Mouse (Mus musculus) embryonic fibroblast, embryonic 13.5 days (primary cell): ENCODE results near the gene Mtmr14.

Experiments
- CTCF ChIP-seq: IDR thresholded peaks from 2 replicates; pipeline ENCODE4 v1.5.1; 2011; ENCODE audit warnings: mild to moderate bottlenecking, control low read depth, low read length, moderate library complexity, borderline replicate concordance; ENCODE audit not compliant: insufficient read depth
- POLR2A ChIP-seq: IDR thresholded peaks from 2 replicates; pipeline ENCODE4 v1.6.1; 2011; ENCODE audit warnings: low read depth, mild to moderate bottlenecking, control low read depth, low read length, moderate library complexity

DNA sequence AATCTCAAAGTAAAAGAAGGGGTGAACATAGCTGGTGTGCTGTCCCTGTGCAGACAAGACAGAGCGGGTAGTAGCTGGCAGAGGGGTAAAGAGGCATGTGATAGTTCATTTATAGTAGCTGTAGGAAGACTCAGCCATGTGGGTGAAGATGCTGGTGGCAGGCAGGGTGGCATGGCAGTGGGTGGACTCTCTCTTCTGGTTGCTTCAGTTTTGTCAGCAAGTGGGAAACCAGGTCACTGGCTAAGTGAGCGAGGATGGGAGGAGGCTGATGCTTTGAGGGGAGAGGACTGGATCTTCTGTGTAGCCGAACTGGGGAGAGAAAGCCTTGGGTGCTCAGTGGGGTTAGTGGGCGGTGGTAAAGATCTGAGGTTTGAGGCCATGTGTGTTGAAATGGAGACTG is 49.6 kb downstream of the Mtmr14 start:
- no peak for TF ChIP-seq CTCF
- TF ChIP-seq POLR2A, result no peak
